Mouse (Mus musculus): ENCODE measurements at regions not wholly inside any gene's neighbourhood (a gene's known extent, or its start where the extent isn't known, plus 50 kb on each side); places are given as distances from the start of the nearest gene placed in this dataset.

DNA sequence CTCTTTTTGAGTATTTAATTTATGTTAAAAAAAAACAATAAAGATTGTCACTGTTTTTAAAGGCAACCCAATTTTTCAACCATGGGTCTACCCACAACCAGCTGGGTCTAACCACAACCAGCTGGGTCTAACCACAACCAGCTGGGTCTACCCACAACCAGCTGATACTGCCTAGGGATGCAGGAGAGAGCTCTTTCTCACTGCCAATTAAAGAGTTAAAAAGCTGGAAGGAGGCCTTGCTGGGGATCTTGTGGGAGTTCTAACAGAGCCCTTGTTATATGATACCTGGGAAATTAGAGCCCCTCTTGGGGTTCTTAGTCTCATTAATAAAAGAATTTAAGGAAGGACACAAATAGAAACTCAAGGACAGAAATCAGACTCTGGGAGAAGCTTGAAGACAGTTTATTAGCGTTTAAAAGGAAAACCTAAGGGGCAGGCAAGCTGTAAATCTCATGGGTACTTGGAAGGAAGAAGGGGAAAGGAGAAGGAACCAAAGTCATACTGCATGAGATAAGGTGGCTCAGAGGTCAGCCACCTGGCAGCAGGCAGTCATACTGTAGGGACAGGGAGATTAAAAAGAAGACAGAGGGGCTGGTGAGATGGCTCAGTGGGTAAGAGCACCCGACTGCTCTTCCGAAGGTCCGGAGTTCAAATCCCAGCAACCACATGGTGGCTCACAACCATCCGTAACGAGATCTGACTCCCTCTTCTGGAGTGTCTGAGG is 379.1 kb downstream of the Adam3 start:
- TF ChIP-seq CTCF (IDR thresholded peaks at IDR 0.05; ENCODE audit: low read depth) (no peak), EP300 (IDR thresholded peaks at IDR 0.05; ENCODE audit: low read depth) (no peak)

Data from liver, postnatal 0 days (tissue).